Mouse (Mus musculus) T-helper 17 cell (primary cell): ENCODE measurements around the gene 4933406M09Rik.

Experiments used
- in situ Hi-C, 2 experiments: fragments of 300-600 bp; cut with MboI, MseI; formaldehyde crosslinking; loops; 1 replicate in 1 of 2; 2 replicates in 1 of 2; pipeline ENCODE4 v1.15.1; 2025; ENCODE audit warnings: high pct_unique_total_duplicates in 2 of 2

Gene 4933406M09Rik

GRCm38 (mm10) chr1:134381051-134381450, 4.7 kb upstream of the 4933406M09Rik start:
- in situ Hi-C loops = no loop called here

GRCm38 (mm10) chr1:134381795-134382625, 3.7 kb upstream of the 4933406M09Rik start:
- in situ Hi-C loops = no loop called here

- in situ Hi-C loops = no loop called here
Measured at GRCm38 (mm10) chr1:134384581-134384980, 1.2 kb upstream of the 4933406M09Rik start.

- in situ Hi-C loops = no loop called here
Measured at GRCm38 (mm10) chr1:134385176-134385575, 564 bp upstream of the 4933406M09Rik start.

GRCm38 (mm10) chr1:134393827-134394226, 8.1 kb downstream of the 4933406M09Rik start:
- in situ Hi-C loops = no loop called here

- in situ Hi-C loops = no loop called here
Measured at GRCm38 (mm10) chr1:134398210-134398609, 12.5 kb downstream of the 4933406M09Rik start.

GRCm38 (mm10) chr1:134399735-134400134, 14.0 kb downstream of the 4933406M09Rik start:
- in situ Hi-C loops = loop anchor here in 1 of 2 experiments (25.0 kb wide), 1 partner anchor 1763 kb away; no protein-coding TSS in a partner anchor

- in situ Hi-C loops = loop anchor here in 1 of 2 experiments (5.0 to 25.0 kb wide), 2 partner anchors 48 to 1757 kb away; no protein-coding TSS in a partner anchor
Measured at GRCm38 (mm10) chr1:134405509-134406413, 20.0 kb downstream of the 4933406M09Rik start, which contains the start of gene Cyb5r1. Gene Cyb5r1, plus strand, starts transcription at chr1:134405559.

GRCm38 (mm10) chr1:134406414-134406771, 20.7 kb downstream of the 4933406M09Rik start:
- in situ Hi-C loops = loop anchor here in 1 of 2 experiments (5.0 to 25.0 kb wide), 2 partner anchors 49 to 1756 kb away; no protein-coding TSS in a partner anchor

- in situ Hi-C loops = loop anchor here in 1 of 2 experiments (5.0 to 25.0 kb wide), 2 partner anchors 51 to 1754 kb away; no protein-coding TSS in a partner anchor
Measured at GRCm38 (mm10) chr1:134408080-134408479, 22.3 kb downstream of the 4933406M09Rik start.

GRCm38 (mm10) chr1:134411706-134412629, 26.2 kb downstream of the 4933406M09Rik start:
- in situ Hi-C loops = loop anchor here in 1 of 2 experiments (10.0 to 25.0 kb wide), 2 partner anchors 1277 to 1750 kb away; partner anchors contain the start of gene Ppp1r15b

GRCm38 (mm10) chr1:134414038-134414437, 28.3 kb downstream of the 4933406M09Rik start:
- in situ Hi-C loops = loop anchor here in 1 of 2 experiments (10.0 to 25.0 kb wide), 2 partner anchors 1279 to 1748 kb away; partner anchors contain the start of gene Ppp1r15b

- in situ Hi-C loops = loop anchor here in 1 of 2 experiments (10.0 to 25.0 kb wide), 2 partner anchors 1280 to 1748 kb away; partner anchors contain the start of gene Ppp1r15b
Measured at GRCm38 (mm10) chr1:134414501-134415167, 28.9 kb downstream of the 4933406M09Rik start.

- in situ Hi-C loops = loop anchor here in 1 of 2 experiments (10.0 to 25.0 kb wide), 2 partner anchors 1280 to 1747 kb away; partner anchors contain the start of gene Ppp1r15b
Measured at GRCm38 (mm10) chr1:134415168-134415831, 29.6 kb downstream of the 4933406M09Rik start, which contains the start of gene Adipor1. Gene Adipor1, plus strand, starts transcription at chr1:134415378.

GRCm38 (mm10) chr1:134418414-134418975, 32.8 kb downstream of the 4933406M09Rik start:
- in situ Hi-C loops = loop anchor here in 1 of 2 experiments (10.0 to 25.0 kb wide), 2 partner anchors 1284 to 1744 kb away; partner anchors contain the start of gene Ppp1r15b

GRCm38 (mm10) chr1:134419176-134419575, 33.4 kb downstream of the 4933406M09Rik start:
- in situ Hi-C loops = loop anchor here in 1 of 2 experiments (10.0 to 25.0 kb wide), 2 partner anchors 1284 to 1743 kb away; partner anchors contain the start of gene Ppp1r15b

GRCm38 (mm10) chr1:134419751-134420458, 34.2 kb downstream of the 4933406M09Rik start:
- in situ Hi-C loops = loop anchor here in 1 of 2 experiments (10.0 to 25.0 kb wide), 2 partner anchors 1285 to 1742 kb away; partner anchors contain the start of gene Ppp1r15b
